10 mouse cellular contexts compared by ENCODE assay signal in genomic region chr6:134182301-134182948, GRCm38 (mm10).
A peak's percentile ranks its signal among the peaks of the same experiment; 100 is the strongest.
DNase-seq lines count a peak whose midpoint lies in the region; ATAC-seq and TF ChIP-seq lines count a peak whose summit lies in the region.
"Had no signal": no experiment of that assay in that cellular context is flagged by ENCODE, and none has a peak within 500 bp of the region (broad histone marks: within the 10 kb centered on the region; RNA-seq: fewer than 3 reads in every experiment).

No protein-coding gene starts in this region.

- no peak for TF ChIP-seq POLR2A in olfactory bulb, adult 2 months (IDR thresholded peaks at IDR 0.05; ENCODE audit: insufficient read depth, low read depth, low read length)

- no peaks in the 10 kb centered on the region for H3K27me3 ChIP-seq in embryonic facial prominence, embryonic 15.5 days
- H3K27me3 ChIP-seq in heart, embryonic 13.5 days (replicated peaks): no peaks in the 10 kb centered on the region

- no peaks in the 10 kb centered on the region for H3K36me3 ChIP-seq in embryonic facial prominence, embryonic 15.5 days
- no peaks in the 10 kb centered on the region for H3K36me3 ChIP-seq in heart, embryonic 13.5 days

- H3K27ac ChIP-seq in embryonic facial prominence, embryonic 15.5 days (replicated peaks): peak overlapping the region; percentile 55; the same call in 1 of the 2 replicates
- H3K27ac ChIP-seq in heart, embryonic 13.5 days (replicated peaks): peak overlapping the region; percentile 95
- H3K27ac ChIP-seq in olfactory bulb, adult 2 months (ENCODE audit: insufficient read depth, low read depth, low read length): peak overlapping the region; percentile 82

- H3K4me2 ChIP-seq in embryonic facial prominence, embryonic 15.5 days (replicated peaks): no peak overlapping the region
- peak overlapping the region; percentile 67 for H3K4me2 ChIP-seq in heart, embryonic 13.5 days

- peak; percentile 38 for DNase-seq in kidney, postnatal 10 days
- no peak for DNase-seq in kidney, postnatal 25 days
- no peak for DNase-seq in kidney, postnatal 14 days
- DNase-seq in layer of hippocampus, postnatal 14 days (ENCODE audit: low spot score in 2 of 2): no peak
- DNase-seq: midbrain, embryonic 14.5 days; thymus, adult 18-20 months had no signal

- WGBS in embryonic facial prominence, embryonic 15.5 days: 77% methylated on average over 17 of the region's 17 CpGs
- WGBS in heart, embryonic 13.5 days: 22% methylated on average over 17 of the region's 17 CpGs
- 44% methylated on average over 17 of the region's 17 CpGs for WGBS in olfactory bulb, adult 2 months

- ATAC-seq in embryonic facial prominence, embryonic 15.5 days (ENCODE audit: insufficient number of reproducible peaks, low FRiP score, low TSS enrichment, low read depth): peak; percentile 58; the same call in 1 of the 2 replicates
- peak; percentile 65; the same call in 1 of the 2 replicates for ATAC-seq in heart, embryonic 13.5 days (ENCODE audit: extremely low read depth, insufficient number of reproducible peaks, low FRiP score, low TSS enrichment)
- no peak for ATAC-seq in cerebellum, adult (ENCODE audit: insufficient number of reproducible peaks, low FRiP score, low TSS enrichment)

- no peaks in the 10 kb centered on the region for H3K9me3 ChIP-seq in embryonic facial prominence, embryonic 15.5 days (replicated peaks)
- no peaks in the 10 kb centered on the region for H3K9me3 ChIP-seq in heart, embryonic 13.5 days

- H3K4me1 ChIP-seq in embryonic facial prominence, embryonic 15.5 days: peaks cover 10% of the 10 kb centered on the region; the same call in 1 of the 2 replicates
- peaks cover 90% of the 10 kb centered on the region for H3K4me1 ChIP-seq in heart, embryonic 13.5 days
- peaks cover 15% of the 10 kb centered on the region for H3K4me1 ChIP-seq in olfactory bulb, adult 2 months (ENCODE audit: control insufficient read depth, insufficient read depth, low read length)

- no peak for TF ChIP-seq CTCF in olfactory bulb, adult 2 months (IDR thresholded peaks at IDR 0.05; ENCODE audit: insufficient read depth, low read depth, low read length)

- H3K9ac ChIP-seq in embryonic facial prominence, embryonic 15.5 days: no peak overlapping the region
- peak overlapping the region; percentile 78 for H3K9ac ChIP-seq in heart, embryonic 13.5 days

- no peak overlapping the region for H3K4me3 ChIP-seq in embryonic facial prominence, embryonic 15.5 days (replicated peaks)
- peak overlapping the region; percentile 10 for H3K4me3 ChIP-seq in heart, embryonic 13.5 days
- H3K4me3 ChIP-seq in olfactory bulb, adult 2 months (ENCODE audit: insufficient read depth, low read depth, low read length): no peak overlapping the region
